Mouse (Mus musculus) ZHBTc4 (cell line): ENCODE results near the gene Olfr65.

ENCODE experiments used
- DNase-seq: peaks from one replicate; pipeline ENCODE4 v3.0.0-alpha.2; 2011; ENCODE audit warnings: low read depth, low spot score

Gene Olfr65

DNA sequence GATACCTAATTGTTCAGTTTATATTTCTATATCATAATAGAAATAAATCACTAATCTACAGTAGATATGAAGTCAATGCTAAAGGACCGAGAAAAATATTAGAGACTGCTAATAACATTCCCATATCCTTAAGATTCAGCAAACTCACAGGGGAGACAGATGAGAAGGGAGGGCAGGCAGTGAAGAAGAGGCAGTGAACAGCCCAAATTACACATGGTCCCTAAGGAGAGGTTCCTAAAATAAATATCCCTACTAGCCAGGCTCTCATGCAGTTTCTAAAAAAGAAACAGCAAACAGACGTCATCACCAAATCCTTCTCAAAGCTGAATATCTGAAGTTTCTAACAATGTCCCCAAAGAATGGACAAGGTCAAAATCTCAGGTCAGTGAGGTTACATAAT lies at the start of gene Olfr65:
Gene Olfr65 (plus strand): TSS at position 301 of the 400 bp plus-strand sequence.
- no peak for DNase-seq

DNA sequence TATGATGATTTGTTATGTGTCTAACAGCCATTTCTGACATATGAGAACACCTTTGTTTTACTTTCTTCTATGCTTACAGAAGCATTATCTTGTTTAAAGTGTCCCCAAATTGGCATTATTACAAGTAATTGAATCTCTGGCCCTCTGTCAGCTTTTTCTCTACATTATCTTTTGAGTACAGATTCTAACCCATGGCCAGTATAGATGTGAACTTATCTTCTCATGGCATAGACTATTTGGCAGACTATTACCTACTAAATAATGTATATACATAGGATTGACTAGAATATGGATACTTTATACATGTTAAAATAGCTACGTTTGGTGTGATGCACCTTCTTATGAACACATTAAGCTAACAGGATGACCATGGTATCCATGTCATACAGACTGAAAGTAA lies 48.6 kb upstream of the Olfr65 start:
- no peak for DNase-seq

DNA sequence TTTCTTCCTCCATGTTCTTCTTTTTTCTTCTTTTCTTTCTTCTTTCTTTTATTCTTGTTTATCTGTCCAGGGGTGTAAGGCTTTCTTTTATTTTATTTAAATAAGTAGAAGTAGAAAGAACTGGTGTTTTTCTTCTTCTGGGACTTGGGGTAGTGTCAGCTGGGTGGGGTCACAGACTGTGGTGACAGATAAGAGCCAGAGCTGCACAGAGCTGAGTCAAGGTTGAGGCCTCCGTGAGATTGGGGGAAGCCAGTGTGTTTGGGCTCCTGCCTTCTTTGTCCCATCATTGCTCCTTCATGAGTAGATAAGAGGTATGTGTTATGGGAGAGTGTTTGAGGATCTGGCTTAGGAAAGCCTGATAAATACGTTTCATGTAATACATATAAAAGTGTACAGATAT lies 44.2 kb upstream of the Olfr65 start:
- DNase-seq: no peak

DNA sequence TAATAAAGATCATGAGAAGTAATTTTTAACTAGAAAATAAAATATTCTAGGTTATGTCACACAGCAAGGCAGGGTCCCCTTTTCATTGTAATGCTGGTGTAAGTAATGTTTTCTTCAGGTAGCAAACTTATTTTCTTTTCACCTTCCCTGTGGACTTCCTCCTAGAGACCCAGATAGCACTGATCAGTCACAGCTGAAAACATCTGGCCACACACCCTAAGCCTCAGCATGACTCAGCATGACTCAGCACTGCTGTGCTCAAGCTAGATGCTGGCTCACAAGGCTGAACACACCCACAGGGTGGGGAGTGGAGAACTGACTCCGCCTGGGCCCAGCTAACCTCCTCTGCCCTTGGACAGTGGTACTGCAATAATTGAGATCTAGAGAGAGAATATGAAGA lies 42.4 kb upstream of the Olfr65 start:
- DNase-seq: peak; percentile 89

GRCm38 (mm10) chr7:103861531-103861930 lies 41.8 kb upstream of the Olfr65 start:
- no peak for DNase-seq

GRCm38 (mm10) chr7:103865716-103866115 lies 37.6 kb upstream of the Olfr65 start:
- DNase-seq: no peak

GRCm38 (mm10) chr7:103870667-103871066 lies 32.6 kb upstream of the Olfr65 start:
- no peak for DNase-seq

GRCm38 (mm10) chr7:103873064-103873463 lies 30.2 kb upstream of the Olfr65 start:
- DNase-seq: no peak

DNA sequence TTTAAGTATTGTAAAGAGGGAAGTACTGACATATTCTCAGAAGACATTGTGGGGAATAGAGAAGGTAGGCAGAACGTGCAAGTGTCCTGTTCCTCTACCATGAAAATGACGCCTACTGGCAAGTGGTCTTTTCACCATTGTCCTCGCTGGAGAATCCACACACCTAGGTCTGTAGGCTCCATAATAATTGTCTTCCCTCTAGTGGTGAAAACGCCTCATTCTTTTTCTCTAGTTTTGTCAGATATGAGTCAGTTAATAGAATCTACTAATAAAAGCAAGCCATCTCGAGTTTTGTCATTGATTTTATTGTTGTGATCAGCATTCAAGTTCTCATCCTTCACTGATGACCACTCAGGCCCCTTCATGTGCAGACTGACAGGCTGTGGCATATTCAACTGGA lies 28.8 kb upstream of the Olfr65 start:
- no peak for DNase-seq

GRCm38 (mm10) chr7:103877093-103877492 lies 26.2 kb upstream of the Olfr65 start:
- no peak for DNase-seq

- no peak for DNase-seq
Observed at GRCm38 (mm10) chr7:103886152-103886551, 17.1 kb upstream of the Olfr65 start, which contains the start of gene Olfr66. Gene Olfr66, minus strand, starts transcription at chr7:103886252.

DNA sequence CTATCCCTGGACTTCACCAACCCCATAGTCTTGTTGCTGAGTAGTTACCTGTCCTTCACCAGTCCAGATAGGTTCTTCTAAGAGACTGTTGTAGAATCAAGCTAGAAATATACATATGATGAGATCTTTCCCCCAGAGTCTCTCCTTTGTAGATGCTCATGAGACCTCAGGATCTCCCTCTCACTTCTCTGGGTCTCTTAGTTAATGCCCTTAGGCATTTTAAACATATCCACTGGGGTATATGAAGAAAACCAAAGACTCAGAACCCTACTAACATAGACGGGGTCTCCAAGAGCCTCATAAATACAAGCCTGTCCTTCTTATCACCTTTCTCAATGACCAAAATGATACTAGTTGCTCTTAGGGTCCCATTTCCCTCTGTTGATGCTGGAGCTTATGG lies 8.9 kb upstream of the Olfr65 start, which contains the start of gene Olfr64:
Gene Olfr64 (minus strand): TSS at position 101 of the 400 bp plus-strand sequence.
- DNase-seq: no peak

- DNase-seq: no peak
Observed at GRCm38 (mm10) chr7:103910047-103910446, 6.8 kb downstream of the Olfr65 start.

- peak; percentile 37 for DNase-seq
Observed at GRCm38 (mm10) chr7:103912969-103913511, 9.8 kb downstream of the Olfr65 start.

GRCm38 (mm10) chr7:103915338-103915737 lies 12.1 kb downstream of the Olfr65 start:
- DNase-seq: no peak

- no peak for DNase-seq
Observed at GRCm38 (mm10) chr7:103928525-103928924, 25.2 kb downstream of the Olfr65 start, which contains the start of gene Olfr631. Gene Olfr631, plus strand, starts transcription at chr7:103928825.

DNA sequence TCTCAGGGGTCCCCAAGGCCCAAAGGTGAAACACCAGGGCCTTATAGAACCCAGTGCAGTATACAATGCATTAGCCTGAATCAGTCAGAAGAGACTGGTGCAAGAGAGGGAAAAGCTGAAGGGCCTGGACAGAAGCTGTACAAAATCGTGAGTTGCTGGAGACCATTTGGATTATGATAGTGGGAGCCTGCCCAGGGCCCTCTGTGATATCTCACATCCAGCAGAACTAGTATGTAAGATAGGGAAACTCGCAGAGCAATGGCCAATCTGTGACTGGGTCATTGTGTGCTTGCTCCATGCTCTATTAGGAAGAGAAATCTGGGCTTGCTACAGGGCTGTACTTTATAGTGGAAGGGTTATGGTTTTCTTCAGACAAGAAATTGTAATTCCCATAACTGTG lies 31.0 kb downstream of the Olfr65 start, which contains the start of gene Olfr632:
Gene Olfr632 (plus strand): TSS at position 84 of the 400 bp plus-strand sequence.
- DNase-seq: no peak

GRCm38 (mm10) chr7:103942730-103943129 lies 39.4 kb downstream of the Olfr65 start:
- DNase-seq: peak; percentile 74

GRCm38 (mm10) chr7:103944137-103944536 lies 40.9 kb downstream of the Olfr65 start, which contains the start of gene Olfr633:
Gene Olfr633, plus strand, starts transcription at chr7:103944437.
- DNase-seq: no peak
